Mouse (Mus musculus) hindlimb bud, embryonic 11.5 days (tissue): ENCODE data around the gene Slc25a18.

Experiments used
- DNase-seq: peaks from one replicate; pipeline ENCODE4 v3.0.0-alpha.2; 2012; ENCODE audit warnings: low read depth, low spot score; ENCODE audit errors: extremely low spot score

Gene Slc25a18

DNA sequence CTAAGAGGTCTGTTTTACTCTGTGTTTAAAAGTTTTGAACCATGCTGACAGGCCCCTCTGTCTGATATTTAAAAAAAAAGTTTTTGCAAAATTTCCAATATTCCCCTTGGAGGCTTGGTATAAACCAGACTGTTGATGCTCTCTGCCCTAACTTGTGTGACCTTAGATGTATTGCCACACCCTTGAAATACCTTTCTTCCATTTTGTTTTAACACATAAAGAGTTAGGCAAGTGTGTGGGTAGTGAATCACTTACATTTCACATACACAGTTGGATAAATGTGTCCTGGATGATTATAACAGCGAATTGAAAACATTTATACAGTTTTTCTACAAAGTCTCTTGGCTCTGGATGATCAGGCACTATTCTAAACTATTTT lies 63.8 kb downstream of the Slc25a18 start:
- no peak for DNase-seq

DNA sequence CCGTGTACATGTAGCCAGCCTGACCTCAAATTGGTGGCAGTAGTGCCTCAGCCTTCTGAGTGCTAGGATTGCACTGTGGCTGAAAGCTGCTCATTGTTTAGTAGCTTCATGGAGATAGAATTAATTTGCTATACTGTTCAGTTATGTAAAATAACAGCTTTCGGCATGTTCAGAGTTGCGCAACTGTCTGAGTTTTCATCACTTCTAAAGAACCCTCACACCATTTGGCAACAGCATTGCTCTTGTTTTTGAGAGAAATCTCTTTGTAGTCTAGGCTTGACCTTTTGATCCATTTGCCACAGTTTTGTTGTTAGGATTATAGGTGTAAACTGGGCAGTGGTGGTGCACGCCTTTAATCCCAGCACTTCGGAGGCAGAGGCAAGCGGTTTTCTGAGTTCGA lies 66.9 kb downstream of the Slc25a18 start:
- no peak for DNase-seq

DNA sequence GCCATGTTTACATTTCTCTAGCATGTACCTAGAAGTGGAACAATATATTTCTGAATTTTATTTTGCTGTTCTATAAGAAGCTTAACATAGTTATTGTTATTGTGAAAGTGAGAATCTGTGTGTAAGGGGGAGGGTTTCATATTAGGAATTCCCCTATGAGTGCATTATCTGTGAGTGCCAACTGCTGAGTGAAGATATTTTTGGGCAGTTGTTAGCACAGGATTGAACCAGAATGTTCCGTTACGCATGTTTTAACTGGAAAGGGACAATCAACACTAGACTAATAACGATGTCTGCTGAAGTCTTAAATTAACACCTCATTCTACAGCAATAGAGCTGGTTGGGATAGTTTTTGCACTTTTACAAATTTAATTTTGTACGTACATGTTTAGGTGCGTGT lies 68.4 kb downstream of the Slc25a18 start:
- DNase-seq = no peak
